Mouse (Mus musculus): ENCODE data around the gene Golm1.

GRCm38 (mm10) chr13:59585648-59586005 lies 90.0 kb downstream of the Golm1 start:
- no peak for TF ChIP-seq POLR2A (IDR thresholded peaks at IDR 0.05; ENCODE audit: extremely low read depth, insufficient read depth, low read length)
- no peak for TF ChIP-seq CTCF (IDR thresholded peaks at IDR 0.05; ENCODE audit: low read depth, low read length)
